Mouse (Mus musculus): Measurements from ENCODE around the gene Golim4. TPM values are rescaled to one million over a fixed set of nuclear protein-coding genes. Genes with fewer than 3 reads are reported as not detected.
"Not testable (repeated sequence)": the region's sequence is repeated elsewhere in the genome, so short reads cannot be mapped to it uniquely, and the experiment has no call there.

The Golim4 gene
- 38.1 and 48.7 TPM in 2 replicates for polyA plus RNA-seq (2016; fragmentation: Nextera tagmentation; extraction: Ambion mirVana)

GRCm38 (mm10) chr3:75956551-75957302 is at the start of gene Golim4:
Gene Golim4, minus strand, starts transcription at chr3:75956949.
- WGBS: under 1% methylated on average over 53 of the region's 53 CpGs

GRCm38 (mm10) chr3:76005621-76006020 is 48.9 kb upstream of the Golim4 start:
- DNase-seq (ENCODE audit: low spot score): no peak
- H3K27ac ChIP-seq: no peak overlapping the region
- WGBS: 86% methylated on average over 5 of the region's 5 CpGs

More at GRCm38 (mm10) chr3:75956551-75957302, at the start of gene Golim4:
- H3K27ac ChIP-seq: peak within 1 kb of the TSS; percentile 92
- 0 out of 2 replicates have a peak, but pooled peaks cover 3% of the 10 kb centered on the region for H3K36me3 ChIP-seq
- DNase-seq (ENCODE audit: low spot score): peak; percentile 89
- H3K9me3 ChIP-seq (replicated peaks): no peaks in the 10 kb centered on the region
- no peaks in the 10 kb centered on the region for H3K27me3 ChIP-seq (ENCODE audit: low read depth, poor library complexity, severe bottlenecking)
- peaks cover 31% of the 10 kb centered on the region for H3K4me1 ChIP-seq
- H3K4me3 ChIP-seq: peak within 1 kb of the TSS; percentile 78

GRCm38 (mm10) chr3:76001156-76001555 is 44.4 kb upstream of the Golim4 start:
- no peak overlapping the region for H3K4me3 ChIP-seq
- no peaks in the 10 kb centered on the region for H3K36me3 ChIP-seq
- no peaks in the 10 kb centered on the region for H3K4me1 ChIP-seq
- H3K27ac ChIP-seq: no peak overlapping the region
- H3K9me3 ChIP-seq (replicated peaks): no peaks in the 10 kb centered on the region
- no peaks in the 10 kb centered on the region for H3K27me3 ChIP-seq (ENCODE audit: low read depth, poor library complexity, severe bottlenecking)
- WGBS: 60% methylated on average over 4 of the region's 4 CpGs
- no peak for DNase-seq (ENCODE audit: low spot score)

More at GRCm38 (mm10) chr3:76005621-76006020, 48.9 kb upstream of the Golim4 start:
- H3K27me3 ChIP-seq (ENCODE audit: low read depth, poor library complexity, severe bottlenecking): no peaks in the 10 kb centered on the region
- H3K36me3 ChIP-seq: no peaks in the 10 kb centered on the region
- H3K4me3 ChIP-seq: no peak overlapping the region
- H3K9me3 ChIP-seq (replicated peaks): no peaks in the 10 kb centered on the region
- H3K4me1 ChIP-seq: no peaks in the 10 kb centered on the region

- 57% methylated on average over 2 of the region's 2 CpGs for WGBS
- Histone ChIP-seq H3K27ac (no peak overlapping the region), H3K4me3 (no peak overlapping the region), H3K9me3 (replicated peaks) (no peaks in the 10 kb centered on the region), H3K27me3 (ENCODE audit: low read depth, poor library complexity, severe bottlenecking) (no peaks in the 10 kb centered on the region), H3K36me3 (no peaks in the 10 kb centered on the region), H3K4me1 (no peaks in the 10 kb centered on the region)
- DNase-seq (ENCODE audit: low spot score): no peak
Observed at GRCm38 (mm10) chr3:76000481-76000880, 43.7 kb upstream of the Golim4 start.

- not testable (repeated sequence) for H3K27me3 ChIP-seq (ENCODE audit: low read depth, poor library complexity, severe bottlenecking)
Observed at GRCm38 (mm10) chr3:75981031-75981750, 24.4 kb upstream of the Golim4 start.

GRCm38 (mm10) chr3:75962784-75963772 is 6.3 kb upstream of the Golim4 start:
- not testable (repeated sequence) for DNase-seq (ENCODE audit: low spot score); H3K27ac ChIP-seq; H3K27me3 ChIP-seq (ENCODE audit: low read depth, poor library complexity, severe bottlenecking); H3K9me3 ChIP-seq (replicated peaks); H3K4me1 ChIP-seq; H3K36me3 ChIP-seq; H3K4me3 ChIP-seq
- 90% methylated on average over 2 of the region's 2 CpGs for WGBS

More at GRCm38 (mm10) chr3:75981031-75981750, 24.4 kb upstream of the Golim4 start:
- not testable (repeated sequence) for H3K4me1 ChIP-seq; DNase-seq (ENCODE audit: low spot score); H3K27ac ChIP-seq; H3K36me3 ChIP-seq; H3K9me3 ChIP-seq (replicated peaks); H3K4me3 ChIP-seq
- WGBS: 87% methylated on average over 2 of the region's 2 CpGs

GRCm38 (mm10) chr3:75955661-75956491 is 873 bp downstream of the Golim4 start:
- H3K4me3 ChIP-seq: peak overlapping the region; percentile 78
- peak; percentile 73 for DNase-seq (ENCODE audit: low spot score)
- 5% methylated on average over 47 of the region's 47 CpGs for WGBS

GRCm38 (mm10) chr3:75954185-75954584 is 2.6 kb downstream of the Golim4 start:
- Histone ChIP-seq H3K27ac (no peak overlapping the region), H3K4me1 (peaks cover 31% of the 10 kb centered on the region), H3K4me3 (peak overlapping the region; percentile 78), H3K9me3 (replicated peaks) (no peaks in the 10 kb centered on the region), H3K36me3 (peaks cover 9% of the 10 kb centered on the region; the same call in 1 of the 2 replicates), H3K27me3 (ENCODE audit: low read depth, poor library complexity, severe bottlenecking) (no peaks in the 10 kb centered on the region)
- no peak for DNase-seq (ENCODE audit: low spot score)
- WGBS: 70% methylated on average over 3 of the region's 3 CpGs

More at GRCm38 (mm10) chr3:75955661-75956491, 873 bp downstream of the Golim4 start:
- Histone ChIP-seq H3K9me3 (replicated peaks) (no peaks in the 10 kb centered on the region), H3K27me3 (ENCODE audit: low read depth, poor library complexity, severe bottlenecking) (no peaks in the 10 kb centered on the region), H3K4me1 (peaks cover 31% of the 10 kb centered on the region), H3K36me3 (peaks cover 9% of the 10 kb centered on the region; the same call in 1 of the 2 replicates), H3K27ac (peak overlapping the region; percentile 92)

- no peak overlapping the region for H3K4me3 ChIP-seq
- peaks cover 31% of the 10 kb centered on the region for H3K4me1 ChIP-seq
- no peaks in the 10 kb centered on the region for H3K27me3 ChIP-seq (ENCODE audit: low read depth, poor library complexity, severe bottlenecking)
- DNase-seq (ENCODE audit: low spot score): no peak
- 71% methylated on average over 5 of the region's 5 CpGs for WGBS
- H3K36me3 ChIP-seq: peaks cover 13% of the 10 kb centered on the region
- H3K9me3 ChIP-seq (replicated peaks): no peaks in the 10 kb centered on the region
- no peak overlapping the region for H3K27ac ChIP-seq
Observed at GRCm38 (mm10) chr3:75952328-75953060, 4.3 kb downstream of the Golim4 start.

- no peaks in the 10 kb centered on the region for H3K27me3 ChIP-seq (ENCODE audit: low read depth, poor library complexity, severe bottlenecking)
- no peak overlapping the region for H3K4me3 ChIP-seq
- H3K9me3 ChIP-seq (replicated peaks): no peaks in the 10 kb centered on the region
- no peak overlapping the region for H3K27ac ChIP-seq
- WGBS: 89% methylated on average over 6 of the region's 6 CpGs
- DNase-seq (ENCODE audit: low spot score): no peak
- H3K4me1 ChIP-seq: peaks cover 29% of the 10 kb centered on the region
- peaks cover 27% of the 10 kb centered on the region for H3K36me3 ChIP-seq
Observed at GRCm38 (mm10) chr3:75950897-75951296, 5.9 kb downstream of the Golim4 start.

- WGBS: 82% methylated on average over 5 of the region's 5 CpGs
- DNase-seq (ENCODE audit: low spot score): no peak
- Histone ChIP-seq H3K9me3 (replicated peaks) (no peaks in the 10 kb centered on the region), H3K4me1 (peaks cover 14% of the 10 kb centered on the region), H3K36me3 (peaks cover 33% of the 10 kb centered on the region), H3K27me3 (ENCODE audit: low read depth, poor library complexity, severe bottlenecking) (no peaks in the 10 kb centered on the region), H3K27ac (no peak overlapping the region), H3K4me3 (no peak overlapping the region)
Observed at GRCm38 (mm10) chr3:75949358-75949757, 7.4 kb downstream of the Golim4 start.

Data from limb, embryonic 10.5 days (tissue).